Mouse (Mus musculus) telencephalon, adult 2 months (tissue): ENCODE measurements at regions not wholly inside any gene's neighbourhood (a gene's known extent, or its start where the extent isn't known, plus 50 kb on each side); places are given as distances from the start of the nearest gene placed in this dataset.

ENCODE experiments used
- DNase-seq: peaks from one replicate; pipeline ENCODE4 v3.0.0-alpha.2; 2011; ENCODE audit warnings: low read depth, low spot score

DNA sequence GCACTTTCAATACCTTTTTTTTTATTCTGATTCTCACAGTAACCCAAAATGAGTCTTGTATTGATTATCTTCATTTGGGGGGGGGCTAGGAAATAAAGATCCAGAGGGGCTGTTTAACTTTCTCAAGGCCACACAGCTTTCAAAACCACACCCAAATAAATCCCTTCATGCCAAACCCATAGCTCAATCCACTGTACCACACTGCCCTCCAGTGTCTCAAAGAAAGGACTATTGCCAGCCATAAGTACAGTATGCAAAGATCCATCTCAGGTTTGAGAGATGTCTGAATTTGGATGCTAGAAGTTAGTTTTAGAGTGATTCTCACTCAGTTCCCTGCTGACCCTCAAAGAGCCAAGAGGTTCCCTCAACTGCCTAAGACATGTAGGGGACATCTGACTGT lies 120.1 kb upstream of the Gm26657 start:
- no peak for DNase-seq

DNA sequence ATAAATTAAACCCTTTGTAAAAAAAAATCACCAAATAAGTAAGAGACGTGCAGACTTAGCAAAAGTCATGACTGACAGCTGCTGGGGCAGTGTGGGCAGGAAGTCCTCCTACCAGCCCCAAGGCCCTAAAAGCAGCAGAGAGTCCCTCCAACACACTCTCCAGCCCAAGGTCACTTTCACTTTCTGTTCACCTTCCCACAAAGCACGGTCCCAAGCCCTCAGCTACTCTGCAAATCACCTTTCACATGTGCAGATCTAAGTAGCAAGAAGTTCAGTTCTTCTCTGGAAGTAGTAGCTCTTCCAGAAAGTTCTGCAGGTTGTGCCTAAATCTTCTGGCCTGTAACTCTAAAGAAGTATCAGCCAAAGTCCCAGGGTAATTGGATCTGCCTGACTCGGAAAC lies 120.8 kb upstream of the Gm26657 start:
- no peak for DNase-seq

DNA sequence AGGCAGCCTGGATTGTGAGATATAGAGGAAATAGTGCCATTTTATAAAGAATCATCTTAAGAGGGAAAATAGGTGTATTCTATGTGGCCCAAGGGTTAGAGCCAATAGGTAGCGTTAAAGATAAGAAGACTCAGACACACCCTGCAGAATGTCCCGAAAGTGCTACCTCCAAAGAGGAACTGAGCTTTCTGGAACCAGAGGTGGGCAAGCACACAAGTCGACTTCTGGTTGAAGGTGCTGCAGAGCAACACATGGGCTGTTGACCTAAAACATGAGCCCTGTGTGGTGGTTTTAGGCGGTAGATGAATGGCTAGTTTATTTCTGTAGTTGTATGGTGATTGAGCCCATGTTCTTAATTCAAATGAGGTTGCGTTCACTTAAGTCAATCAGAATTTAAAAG lies 121.4 kb upstream of the Gm26657 start:
- no peak for DNase-seq

DNA sequence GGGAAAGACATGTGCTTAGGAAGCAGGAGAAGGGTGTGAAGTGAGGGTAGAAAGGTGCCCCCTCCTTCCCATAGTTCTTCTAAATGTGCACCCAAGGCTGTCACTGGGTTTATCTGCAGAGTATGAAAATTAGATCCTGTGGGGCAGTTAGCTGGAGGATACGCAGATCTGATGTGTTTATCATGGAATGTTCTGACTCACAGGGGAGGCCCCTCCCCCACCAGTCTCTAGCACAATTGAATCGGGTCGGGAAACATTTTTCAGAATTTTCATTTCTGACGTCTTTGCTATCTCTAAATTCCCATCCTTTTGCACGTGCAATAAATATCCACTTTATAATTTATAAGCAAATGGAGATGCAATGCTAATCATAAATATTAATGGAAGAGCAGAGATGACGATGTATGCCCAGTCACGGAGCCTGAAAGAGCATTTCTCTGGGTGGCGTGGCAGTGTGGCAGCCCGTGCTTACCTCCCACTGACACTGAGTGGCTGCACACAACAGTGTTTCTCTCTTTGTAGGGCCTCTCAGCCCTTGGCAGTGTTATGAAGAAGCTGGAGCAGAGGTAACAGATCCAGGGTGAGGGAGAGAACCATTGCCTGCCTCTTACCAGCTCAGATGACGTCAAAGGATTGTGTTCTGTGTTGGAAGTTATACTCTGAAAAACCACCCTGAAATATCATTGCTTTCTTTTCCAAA lies 122.1 kb upstream of the Gm26657 start:
- DNase-seq = no peak

DNA sequence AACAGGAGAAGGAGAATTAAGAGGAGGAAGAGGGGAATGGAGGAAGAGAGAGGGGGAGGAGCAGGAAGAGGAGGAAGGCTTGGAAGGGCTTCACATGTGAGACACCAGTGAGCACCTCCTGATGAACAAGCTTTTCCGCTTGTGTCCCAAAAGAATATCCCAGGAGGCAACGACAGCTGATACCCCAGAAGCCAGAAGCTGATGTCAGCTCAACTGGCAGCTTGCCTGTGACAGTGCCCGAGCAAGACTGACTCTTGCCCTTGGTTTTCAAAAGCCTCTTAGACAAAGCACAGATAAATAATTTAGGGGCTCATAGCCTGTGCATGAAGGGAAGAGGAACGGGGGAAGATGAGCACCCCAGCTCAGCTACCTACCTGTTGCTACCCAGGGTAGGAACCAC lies 127.5 kb upstream of the Gm26657 start:
- DNase-seq = no peak

DNA sequence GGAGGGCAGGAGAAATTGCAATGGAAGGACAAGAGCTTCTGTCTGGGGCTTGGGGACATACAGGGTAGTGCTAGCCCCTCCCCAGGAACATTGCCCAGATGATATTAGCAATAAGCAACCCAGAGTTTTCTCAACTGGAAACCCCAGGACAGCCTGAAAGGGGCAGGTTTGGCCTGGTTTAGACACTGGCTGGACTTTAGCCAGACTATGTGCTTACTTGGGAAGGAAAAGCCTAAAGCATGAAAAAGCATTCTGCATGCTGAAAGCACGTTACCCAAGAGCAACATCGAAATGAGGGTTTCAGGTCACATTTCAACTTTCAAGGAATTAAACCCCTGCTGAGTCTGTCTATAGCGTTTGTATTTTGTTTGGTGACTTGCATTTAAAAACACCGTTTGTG lies 128.1 kb upstream of the Gm26657 start:
- no peak for DNase-seq

DNA sequence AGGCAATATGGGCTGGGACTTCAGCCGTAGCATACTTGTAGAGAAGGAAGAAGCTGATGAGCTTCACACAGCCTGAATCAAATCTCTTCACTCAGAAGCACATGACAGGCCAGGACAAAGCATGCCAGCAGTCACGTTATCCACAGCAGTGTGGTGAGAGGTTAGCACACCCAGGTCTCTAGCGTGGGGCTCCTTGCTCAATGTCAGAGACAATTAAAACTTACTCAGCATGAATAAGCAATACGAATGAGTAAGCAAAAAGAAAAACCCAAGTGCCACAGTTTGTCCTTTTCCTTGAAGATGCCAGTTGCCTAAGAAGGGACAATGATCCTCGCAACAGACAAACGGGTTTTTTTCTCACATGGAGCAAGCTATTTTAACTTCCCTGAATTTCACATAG lies 129.6 kb upstream of the Gm26657 start:
- DNase-seq = no peak

DNA sequence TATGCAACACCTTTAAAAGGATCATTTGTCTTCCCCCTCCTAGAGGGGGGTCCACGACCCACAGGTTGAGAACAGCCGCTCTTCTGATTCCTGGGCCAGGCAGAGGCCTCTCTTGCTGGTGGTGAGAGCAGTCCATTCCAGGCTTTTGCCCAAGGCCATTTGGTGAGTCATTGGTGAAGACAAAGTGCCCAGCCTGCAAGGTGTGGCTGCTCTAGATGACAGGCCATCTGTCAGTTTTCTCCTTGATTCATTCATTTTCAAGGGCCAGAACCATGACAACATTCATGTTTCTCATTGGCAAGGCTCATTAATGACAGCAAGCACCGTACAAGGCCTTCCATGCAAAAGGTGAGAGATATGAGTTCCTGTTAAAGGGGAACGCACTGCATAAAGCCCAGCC lies 131.2 kb upstream of the Gm26657 start:
- DNase-seq = no peak

DNA sequence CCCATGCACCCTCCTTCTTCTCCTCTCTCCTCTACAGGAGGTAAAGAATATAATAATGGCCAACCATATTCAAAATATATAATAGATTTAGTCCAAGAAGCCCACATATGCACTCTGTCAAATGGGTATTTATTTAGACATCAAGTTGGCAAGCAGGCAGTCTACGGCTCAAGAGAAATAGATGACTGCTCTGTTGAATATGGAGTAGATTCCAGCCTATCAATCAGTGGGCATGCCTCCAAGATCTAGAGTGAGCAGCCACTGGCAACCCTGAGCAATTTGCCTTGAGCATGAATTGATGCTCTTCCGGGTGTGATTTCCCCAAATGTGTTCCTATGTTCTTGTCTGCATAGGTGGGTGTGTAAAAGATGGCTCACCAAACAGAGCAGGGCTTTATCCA lies 141.5 kb upstream of the Gm26657 start:
- no peak for DNase-seq

DNA sequence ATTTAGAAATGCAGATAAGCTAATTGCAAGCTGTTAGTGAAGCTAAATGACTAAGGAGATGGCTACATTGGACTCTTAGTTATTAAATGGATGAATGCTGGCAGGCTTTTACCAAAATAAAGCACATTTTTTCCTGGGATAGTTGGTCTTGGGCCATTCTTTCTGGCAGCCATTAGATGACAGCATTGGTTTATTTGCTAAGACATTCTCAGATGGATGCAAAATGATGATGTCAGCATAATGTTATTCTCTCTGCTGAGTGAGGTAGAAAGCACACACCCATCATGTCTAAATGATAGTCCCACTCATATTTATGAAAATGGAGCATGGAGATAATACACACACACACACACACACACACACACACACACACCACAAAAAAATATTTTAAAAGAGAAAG lies 141.9 kb upstream of the Gm26657 start:
- DNase-seq = no peak

DNA sequence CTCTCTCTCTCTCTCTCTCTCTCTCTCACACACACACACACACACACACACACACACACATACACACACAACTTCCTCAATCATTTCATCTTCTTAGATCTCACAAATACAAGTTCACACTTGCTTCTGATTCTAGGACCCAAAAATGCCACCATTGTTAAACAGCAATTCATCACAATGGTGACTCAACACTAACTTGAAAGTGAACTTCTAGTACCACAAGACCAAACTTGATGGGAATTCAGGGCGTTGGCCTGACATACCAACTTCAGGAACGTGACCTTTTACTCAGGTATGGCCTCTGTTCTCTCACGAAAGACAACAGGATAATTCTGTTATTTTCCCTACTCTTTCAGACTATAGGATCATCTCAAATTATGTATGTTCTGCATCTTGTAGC lies 157.5 kb upstream of the Gm26657 start:
- no peak for DNase-seq

DNA sequence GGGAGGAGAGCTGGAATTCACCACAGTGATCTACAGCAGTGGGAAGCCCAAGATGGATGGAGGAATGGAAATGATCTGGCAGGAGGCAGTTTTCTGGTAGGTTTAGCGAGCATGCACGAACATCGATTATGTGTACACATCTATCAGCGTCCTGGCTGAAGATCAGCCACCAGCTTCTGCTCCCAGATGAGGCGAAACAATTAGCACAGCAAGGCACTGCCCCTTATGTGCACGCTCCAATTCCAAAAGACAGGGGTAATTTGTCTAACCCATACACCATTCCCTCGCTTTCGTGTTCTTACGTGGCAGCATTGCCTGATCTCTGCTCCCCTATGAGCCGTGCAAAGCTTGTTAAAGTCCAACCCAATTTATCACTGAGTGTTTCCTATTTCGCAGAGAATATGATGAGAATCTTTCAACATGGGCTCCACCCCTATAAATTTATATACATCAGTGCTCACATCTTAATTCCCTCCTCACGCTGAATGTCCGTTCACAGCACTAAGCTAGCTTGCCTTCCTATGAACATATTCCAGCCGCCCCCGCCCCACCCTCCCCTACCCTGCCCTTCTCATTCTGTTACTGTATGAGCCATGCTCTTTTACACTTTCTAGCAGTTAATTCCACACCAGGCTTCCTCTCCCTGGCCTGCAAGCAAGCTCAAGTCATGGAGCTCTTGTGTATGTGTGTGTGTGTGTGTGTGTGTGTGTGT lies 162.9 kb upstream of the Gm26657 start:
- DNase-seq = no peak

DNA sequence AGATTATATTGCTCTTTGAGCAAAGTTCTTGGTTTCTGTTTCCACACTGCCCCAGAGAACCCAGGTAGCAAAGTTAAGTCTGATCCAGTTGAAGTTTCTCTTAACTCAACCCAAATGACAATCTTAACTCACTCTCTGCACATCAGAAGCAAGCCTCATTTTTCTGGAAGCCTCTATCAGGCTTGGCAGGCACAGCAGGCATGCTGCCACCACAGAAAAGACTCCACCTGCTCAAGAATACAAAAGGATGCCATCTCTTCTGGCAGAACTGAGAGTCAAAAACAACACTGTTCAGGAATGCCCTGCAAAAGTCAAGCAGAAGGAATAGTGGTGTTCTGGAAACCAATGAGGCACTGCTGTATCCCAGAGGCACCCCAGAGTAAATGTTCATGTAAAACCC lies 187.7 kb upstream of the Gm26657 start:
- peak; percentile 5 for DNase-seq

DNA sequence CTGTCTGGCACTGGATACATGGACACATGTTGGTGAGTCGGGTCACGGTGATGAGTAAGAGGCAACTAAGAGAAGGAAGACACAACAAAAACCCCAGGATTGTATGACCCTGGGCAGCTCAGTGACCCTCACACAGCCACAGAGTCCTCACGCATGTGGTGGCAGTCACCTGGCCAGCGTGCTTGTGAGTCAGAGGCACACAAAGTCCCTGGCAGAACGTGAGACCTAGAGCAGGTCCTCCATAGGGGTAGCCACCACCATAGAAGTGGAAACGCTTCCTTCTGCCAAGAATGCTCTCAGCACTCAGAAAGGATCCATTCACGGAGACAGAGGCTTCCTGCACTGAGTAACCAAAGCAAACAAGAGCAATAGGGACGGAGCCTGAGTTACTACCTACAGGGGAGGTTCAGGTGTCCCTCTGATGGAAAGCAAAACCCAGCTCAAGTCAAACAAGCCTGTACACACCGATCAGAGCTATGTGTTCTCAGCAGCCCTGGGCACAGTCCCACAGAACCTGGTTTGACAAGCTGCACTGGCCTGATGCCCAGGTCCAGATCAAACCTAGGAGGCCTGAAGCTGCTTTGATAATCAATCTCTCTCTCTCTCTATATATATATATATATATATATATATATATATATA lies 206.4 kb upstream of the Gm26657 start:
- no peak for DNase-seq

DNA sequence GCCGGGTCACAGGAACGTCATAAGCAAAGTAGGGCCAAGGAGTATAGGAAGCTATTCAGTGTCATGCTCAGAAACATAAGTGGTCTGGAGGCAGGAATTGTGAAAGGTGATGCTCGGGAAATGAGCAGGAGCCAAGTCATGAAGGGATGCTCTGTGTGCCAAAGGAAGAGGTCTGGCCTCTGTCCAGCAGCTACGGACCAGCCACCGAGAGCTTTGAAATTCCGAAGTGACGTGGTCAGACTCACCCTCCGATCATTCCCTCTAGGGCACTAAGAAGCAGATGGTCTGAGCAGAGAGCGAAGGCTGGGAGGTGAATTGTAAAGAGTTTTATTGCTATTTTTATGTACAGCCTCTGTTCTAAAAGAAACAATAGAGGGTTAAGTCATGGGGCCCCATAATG lies 206.9 kb upstream of the Gm26657 start:
- DNase-seq = no peak

DNA sequence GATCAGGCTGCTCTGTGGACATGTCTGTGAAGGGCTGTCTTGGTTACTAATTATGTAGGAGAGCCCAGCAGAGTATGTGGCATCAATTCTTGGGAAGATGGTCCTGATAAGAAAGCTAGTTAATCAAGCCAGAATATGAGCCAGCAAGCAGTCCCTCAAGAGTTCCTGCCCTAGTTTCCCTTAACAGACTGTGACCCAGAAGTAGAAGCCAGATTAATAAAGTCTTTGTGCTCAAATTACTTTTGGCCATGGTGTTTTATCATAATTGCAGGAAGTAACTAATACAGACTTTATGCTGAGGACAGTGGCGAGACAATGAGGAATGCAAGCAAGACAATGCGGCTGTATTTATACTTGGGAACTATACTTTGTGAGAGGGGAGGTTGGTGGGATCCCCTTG lies 211.3 kb upstream of the Gm26657 start:
- no peak for DNase-seq

DNA sequence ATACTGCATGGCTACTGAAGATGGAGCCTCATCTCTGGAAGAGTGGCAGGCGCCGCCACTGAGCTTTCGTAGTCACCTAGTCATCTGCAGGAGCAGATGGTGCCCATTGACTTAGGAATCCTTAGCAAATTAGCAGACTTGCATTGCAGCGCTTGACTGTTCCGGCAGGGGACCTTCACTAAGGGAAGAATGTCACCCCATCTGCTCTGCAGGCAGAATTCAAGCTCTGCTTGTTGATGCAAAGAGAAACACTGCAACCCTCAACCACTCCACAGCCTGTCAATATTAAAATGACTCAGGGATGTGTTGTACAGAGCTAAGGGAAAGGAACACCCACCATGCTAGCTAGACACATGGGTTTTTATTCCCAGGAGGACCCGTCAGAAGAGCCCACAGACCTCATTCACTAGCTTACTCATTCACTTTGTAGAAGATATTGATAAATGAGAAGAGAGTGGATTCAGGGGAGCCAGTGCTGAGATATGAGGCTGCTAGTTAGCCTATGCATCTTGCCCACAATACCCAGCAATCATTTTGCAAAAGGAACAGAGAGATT lies 215.4 kb upstream of the Gm26657 start:
- peak; percentile 28 for DNase-seq

DNA sequence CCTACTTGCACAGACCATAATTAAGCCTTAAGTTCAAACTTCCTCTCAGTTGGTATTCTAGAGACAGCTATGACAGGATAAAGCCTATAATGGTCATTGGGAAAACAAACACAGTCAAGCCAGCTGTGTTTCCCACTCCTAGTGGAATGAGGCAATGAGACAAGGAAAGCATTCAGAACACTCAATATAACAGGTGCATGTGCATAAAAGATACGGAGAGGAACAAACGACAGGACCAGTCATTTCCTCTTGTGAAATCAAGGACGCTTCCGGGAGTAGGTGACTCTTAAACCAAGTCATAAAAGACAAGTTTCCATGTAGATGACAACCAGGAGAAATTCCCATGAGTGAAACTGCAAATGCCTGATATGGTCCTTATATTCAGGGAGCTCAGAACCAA lies 232.1 kb upstream of the Gm26657 start:
- DNase-seq = no peak

DNA sequence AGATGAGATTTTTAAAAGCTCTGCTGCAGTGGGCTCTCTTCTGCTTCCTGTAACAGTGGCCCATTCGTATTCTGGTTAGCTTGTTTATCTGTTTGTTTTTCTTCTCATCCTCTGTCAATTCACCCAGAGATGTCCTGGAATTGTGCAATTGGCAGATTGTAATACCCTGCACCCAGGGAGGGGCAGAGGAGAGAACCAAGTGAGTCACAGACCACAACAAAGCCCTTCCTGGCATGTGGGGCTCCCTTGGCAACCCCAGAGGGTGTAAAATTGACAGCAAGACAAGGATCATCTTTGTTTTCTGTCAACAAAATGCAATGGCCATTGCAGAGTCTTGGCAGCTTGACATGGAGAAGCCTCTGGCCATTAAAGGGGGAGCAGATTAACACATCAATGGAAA lies 233.1 kb upstream of the Gm26657 start:
- DNase-seq = peak; percentile 10

DNA sequence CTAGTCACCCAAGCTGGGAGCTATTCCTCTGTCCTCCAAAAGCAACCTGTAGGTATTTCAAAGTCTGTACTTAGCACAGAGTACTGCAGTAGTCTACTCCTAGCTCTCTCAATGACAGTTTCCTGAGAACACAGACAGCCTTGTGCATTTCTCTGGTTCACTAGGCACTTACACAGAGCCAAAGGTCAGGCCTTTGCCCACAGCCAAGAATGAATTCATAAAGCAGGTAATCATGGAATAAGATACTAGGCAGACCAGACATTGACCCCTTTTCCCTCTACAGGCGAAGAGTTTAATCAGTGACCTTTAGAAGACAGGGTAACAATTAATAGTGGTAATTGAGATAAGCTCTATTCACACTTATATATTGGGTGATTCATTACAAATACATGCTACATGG lies 233.8 kb upstream of the Gm26657 start:
- DNase-seq = no peak

DNA sequence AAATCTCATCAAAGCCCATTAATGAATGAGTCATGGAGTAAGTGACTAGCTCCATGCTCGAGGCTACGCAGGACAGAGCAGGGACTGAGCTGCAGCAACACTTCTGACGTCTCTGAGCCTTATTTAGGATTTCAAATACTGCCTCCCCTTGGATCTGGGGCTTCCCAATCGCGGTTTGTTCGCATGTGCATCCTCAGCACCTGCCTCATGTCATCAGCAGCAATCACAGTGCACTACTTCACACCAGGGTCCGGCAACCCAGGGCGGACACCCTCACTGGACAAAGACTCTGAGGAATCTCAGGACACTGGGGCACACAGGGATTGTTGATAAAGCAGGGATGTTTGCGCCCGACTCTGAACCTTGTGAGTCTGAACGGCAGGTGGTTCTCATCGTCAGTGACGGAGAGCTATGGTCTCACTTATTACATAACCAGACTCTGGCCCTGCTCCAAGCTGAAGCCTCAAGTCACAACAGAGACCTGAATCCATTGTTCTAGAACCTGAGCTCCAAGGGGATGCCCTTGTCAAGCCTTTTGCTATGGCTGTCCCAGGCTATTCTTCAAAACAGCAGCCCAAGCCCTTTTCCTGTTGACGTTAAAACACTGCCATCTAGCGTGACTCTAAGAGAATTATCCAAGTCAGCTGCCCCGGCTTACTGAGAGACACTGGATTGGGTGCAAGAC lies 247.2 kb upstream of the Gm26657 start:
- peak; percentile 62 for DNase-seq

DNA sequence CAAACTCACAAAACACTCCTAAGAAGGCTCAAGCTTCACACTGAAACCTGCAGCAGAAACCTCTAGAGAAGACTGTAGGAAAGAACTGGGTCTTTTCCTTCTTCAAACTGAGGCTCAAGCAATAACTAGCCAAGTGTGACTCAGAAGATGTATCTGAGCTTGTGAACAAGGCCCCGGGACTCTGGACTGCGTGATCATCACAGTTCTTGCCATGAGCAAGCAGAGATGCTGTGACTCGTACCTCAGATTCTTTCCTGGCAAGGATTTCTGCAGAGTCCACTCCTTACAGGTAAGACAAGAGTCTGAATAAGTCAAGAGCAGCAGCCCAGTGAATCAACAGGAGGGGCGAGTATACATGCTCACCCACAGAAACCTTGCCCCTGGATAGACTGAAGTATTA lies 250.5 kb upstream of the Gm26657 start:
- DNase-seq = no peak
